Comparison of ENCODE assay signal across 9 mouse cellular contexts in the genomic region with DNA sequence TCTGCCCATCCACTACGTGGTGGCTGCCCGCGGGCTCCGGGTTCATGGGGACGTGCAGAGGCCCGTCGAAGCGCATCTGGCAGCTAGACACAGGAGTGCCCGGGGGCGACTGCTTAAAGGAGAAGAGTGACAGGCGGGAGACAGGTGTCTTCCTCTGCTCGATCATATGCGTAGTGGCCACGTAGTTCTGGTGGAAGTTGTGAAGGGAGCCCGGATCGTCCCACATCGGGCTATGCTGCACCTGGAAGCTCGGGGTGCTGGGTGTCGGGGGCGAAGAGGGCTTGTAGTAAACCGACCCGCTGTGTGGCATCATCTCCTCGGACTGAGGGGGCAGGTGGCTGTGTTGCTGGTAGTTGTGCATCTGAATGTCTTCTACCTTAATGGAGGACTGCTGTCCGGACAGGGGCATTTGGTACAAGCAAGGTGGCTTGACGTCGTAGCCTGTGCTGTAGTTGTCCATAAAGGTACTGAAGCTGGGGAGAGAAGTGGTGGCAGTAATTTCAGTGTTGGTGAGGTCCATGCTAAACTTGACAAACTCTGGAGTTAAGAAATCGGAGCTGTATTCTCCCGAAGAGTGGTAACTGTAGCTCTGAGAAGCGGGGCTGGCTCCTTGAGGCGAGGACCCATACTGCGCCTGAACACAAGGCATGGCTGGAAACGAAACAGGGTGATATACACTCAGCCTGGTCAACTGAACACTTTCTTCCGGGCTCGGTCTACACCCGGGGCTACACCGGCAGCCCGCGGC. TPM values are rescaled to one million over a fixed set of nuclear protein-coding genes. Genes with fewer than 3 reads are reported as not detected.
DNase-seq lines count a peak whose midpoint lies in the region; ATAC-seq lines count a peak whose summit lies in the region.
"Had no signal": no experiment of that assay in that cellular context is flagged by ENCODE, and none has a peak within 500 bp of the region (broad histone marks: within the 10 kb centered on the region; RNA-seq: fewer than 3 reads in every experiment).

No protein-coding gene starts in this region.

- ATAC-seq in forebrain, embryonic 12.5 days (ENCODE audit: low FRiP score), result no peak
- no peak for ATAC-seq in intestine, embryonic 16.5 days
- ATAC-seq in neural tube, embryonic 13.5 days (ENCODE audit: low read depth), result no peak

- peak overlapping the region; percentile 83 for H3K4me3 ChIP-seq in forebrain, embryonic 12.5 days (replicated peaks)
- H3K4me3 ChIP-seq in intestine, embryonic 16.5 days (ENCODE audit: low read length), result peak overlapping the region; percentile 9
- H3K4me3 ChIP-seq in neural tube, embryonic 13.5 days, result peak overlapping the region; percentile 55

- peak; percentile 17 to 19 for DNase-seq in kidney, postnatal 4 days
- no peak for DNase-seq in kidney, adult 18-20 months
- no peak for DNase-seq in thymus, postnatal 0 days (ENCODE audit: low spot score)
- no peak for DNase-seq in layer of hippocampus, postnatal 36 days
- no peak for DNase-seq in left cerebral cortex, postnatal 14 days (ENCODE audit: low spot score in 2 of 2)
- DNase-seq: right cerebral cortex, postnatal 4 days had no signal

- peak overlapping the region; percentile 37 for H3K4me2 ChIP-seq in forebrain, embryonic 12.5 days
- no peak overlapping the region for H3K4me2 ChIP-seq in intestine, embryonic 16.5 days (ENCODE audit: low read depth, low read length)
- peak overlapping the region; percentile 98 for H3K4me2 ChIP-seq in neural tube, embryonic 13.5 days

- H3K9ac ChIP-seq in forebrain, embryonic 12.5 days, result no peak overlapping the region
- no peak overlapping the region for H3K9ac ChIP-seq in intestine, embryonic 16.5 days (ENCODE audit: low read depth, low read length)
- H3K9ac ChIP-seq in neural tube, embryonic 13.5 days, result peak overlapping the region; percentile 52

- WGBS in forebrain, embryonic 12.5 days, result 4% methylated on average over 38 of the region's 38 CpGs
- 20% methylated on average over 38 of the region's 38 CpGs for WGBS in intestine, embryonic 16.5 days
- WGBS in neural tube, embryonic 13.5 days, result 1% methylated on average over 38 of the region's 38 CpGs

- 0 out of 2 replicates have a peak, but pooled peaks cover 2% of the 10 kb centered on the region for H3K9me3 ChIP-seq in forebrain, embryonic 12.5 days
- H3K9me3 ChIP-seq in intestine, embryonic 16.5 days (ENCODE audit: control insufficient read depth, low read length), result no peaks in the 10 kb centered on the region
- no peaks in the 10 kb centered on the region for H3K9me3 ChIP-seq in neural tube, embryonic 13.5 days

- peaks cover 68% of the 10 kb centered on the region for H3K27me3 ChIP-seq in forebrain, embryonic 12.5 days
- H3K27me3 ChIP-seq in intestine, embryonic 16.5 days (replicated peaks; ENCODE audit: control insufficient read depth, insufficient read depth, low read length), result peaks cover 47% of the 10 kb centered on the region
- peaks cover 84% of the 10 kb centered on the region for H3K27me3 ChIP-seq in neural tube, embryonic 13.5 days

- intact Hi-C loops in left cerebral cortex, postnatal 14 days (cut with DNase I), result loop anchor here (5.0 kb wide), 1 partner anchor 995 kb away; no protein-coding TSS in a partner anchor

- peaks cover 41% of the 10 kb centered on the region for H3K4me1 ChIP-seq in forebrain, embryonic 12.5 days
- peaks cover 18% of the 10 kb centered on the region for H3K4me1 ChIP-seq in intestine, embryonic 16.5 days (ENCODE audit: control insufficient read depth, insufficient read depth, low read length)
- peaks cover 64% of the 10 kb centered on the region for H3K4me1 ChIP-seq in neural tube, embryonic 13.5 days (replicated peaks)

- H3K27ac ChIP-seq in forebrain, embryonic 12.5 days, result no peak overlapping the region
- H3K27ac ChIP-seq in intestine, embryonic 16.5 days (ENCODE audit: low read length), result no peak overlapping the region
- H3K27ac ChIP-seq in neural tube, embryonic 13.5 days (replicated peaks), result peak overlapping the region; percentile 43

- no peaks in the 10 kb centered on the region for H3K36me3 ChIP-seq in forebrain, embryonic 12.5 days (replicated peaks)
- no peaks in the 10 kb centered on the region for H3K36me3 ChIP-seq in intestine, embryonic 16.5 days (ENCODE audit: control insufficient read depth, insufficient read depth, low read length)
- H3K36me3 ChIP-seq in neural tube, embryonic 13.5 days, result no peaks in the 10 kb centered on the region

RNA-seq across cellular contexts. Expression of gene Nr4a2, which starts 11.8 kb away (rescaled TPM):
- polyA plus RNA-seq in forebrain, embryonic 12.5 days (2016; fragmentation: Nextera tagmentation; extraction: Ambion mirVana), result 18.1 and 18.7 TPM in 2 replicates
- polyA plus RNA-seq in intestine, embryonic 16.5 days (2015; fragmentation: Nextera tagmentation; extraction: Ambion mirVana), result 2.7 and 2.9 TPM in 2 replicates
- 21.8 and 25.1 TPM in 2 replicates for polyA plus RNA-seq in neural tube, embryonic 13.5 days (2015; fragmentation: Nextera tagmentation; extraction: Ambion mirVana)
- 0.71 and 0.85 TPM in 2 replicates for polyA plus RNA-seq in thymus, postnatal 0 days (2015; fragmentation: Nextera tagmentation; extraction: Ambion mirVana)
- total RNA-seq in layer of hippocampus, postnatal 36 days (2021), result 10 to 100 TPM; 58.3 to 65.2 TPM
- 10 to 100 TPM; 44.6 to 62.5 TPM for total RNA-seq in left cerebral cortex, postnatal 14 days (2021)

Comparison
In these comparisons a context has a peak if more than half of its experiments do, and no peak if none do; other contexts are left out.
1. DNase-seq: peak in kidney, postnatal 4 days (2 of 2); none in kidney, adult 18-20 months (single experiment), thymus, postnatal 0 days (single experiment), layer of hippocampus, postnatal 36 days (0 of 2) and left cerebral cortex, postnatal 14 days (0 of 2).
2. H3K4me3 ChIP-seq: peak in every context shown above with its lines; median percentile 83 in forebrain, embryonic 12.5 days; 55 in neural tube, embryonic 13.5 days; 9 in intestine, embryonic 16.5 days.